14 mouse cellular contexts compared by ENCODE assay signal in the genomic region with DNA sequence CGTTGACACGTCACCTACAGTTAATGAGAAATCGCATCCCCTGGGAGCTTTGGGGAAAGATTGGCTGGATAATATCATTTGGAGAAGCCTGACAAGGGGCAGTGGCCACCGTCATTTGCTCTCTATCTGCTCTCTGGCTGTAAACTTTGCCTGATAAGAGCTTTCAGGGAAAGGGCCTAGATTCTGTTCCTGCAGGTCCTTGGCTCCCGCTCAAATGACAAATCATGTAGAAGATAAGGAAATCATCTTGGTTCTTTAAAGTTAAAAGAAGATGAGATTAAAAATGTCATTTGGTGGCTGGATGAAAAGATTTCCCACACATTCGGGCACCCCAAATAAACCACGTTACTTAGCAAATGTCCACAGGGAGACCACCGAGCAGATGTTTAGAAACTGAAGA.
"Had no signal": no experiment of that assay in that cellular context is flagged by ENCODE, and none has a peak within 500 bp of the region (broad histone marks: within the 10 kb centered on the region; RNA-seq: fewer than 3 reads in every experiment).

No protein-coding gene starts in this region.

- H3K36me3 ChIP-seq: limb, embryonic 13.5 days; midbrain, embryonic 10.5 days; neural tube, embryonic 15.5 days had no signal

- H3K4me3 ChIP-seq: limb, embryonic 13.5 days; midbrain, embryonic 10.5 days; myocyte; neural tube, embryonic 15.5 days had no signal

- DNase-seq: kidney, postnatal 36 days; left cerebral cortex, postnatal 4 days; lung, embryonic 14.5 days; lung, postnatal 10 days; lung, postnatal 4 days; midbrain, embryonic 14.5 days; right cerebral cortex, adult 18-20 months; thymus, postnatal 4 days had no signal

- H3K9me3 ChIP-seq: limb, embryonic 13.5 days; midbrain, embryonic 10.5 days; neural tube, embryonic 15.5 days had no signal

- H3K9ac ChIP-seq: limb, embryonic 13.5 days; lung, embryonic 14.5 days; neural tube, embryonic 15.5 days had no signal

- H3K27ac ChIP-seq: kidney, postnatal 0 days; limb, embryonic 13.5 days; midbrain, embryonic 10.5 days; neural tube, embryonic 15.5 days; stomach, postnatal 0 days had no signal
